Mouse (Mus musculus): ENCODE measurements around the gene Clic6.

Gene Clic6

GRCm38 (mm10) chr16:92523351-92523750 lies 37.8 kb downstream of the Clic6 start:
- DNase-seq (ENCODE audit: low spot score in 2 of 2): no peak

DNA sequence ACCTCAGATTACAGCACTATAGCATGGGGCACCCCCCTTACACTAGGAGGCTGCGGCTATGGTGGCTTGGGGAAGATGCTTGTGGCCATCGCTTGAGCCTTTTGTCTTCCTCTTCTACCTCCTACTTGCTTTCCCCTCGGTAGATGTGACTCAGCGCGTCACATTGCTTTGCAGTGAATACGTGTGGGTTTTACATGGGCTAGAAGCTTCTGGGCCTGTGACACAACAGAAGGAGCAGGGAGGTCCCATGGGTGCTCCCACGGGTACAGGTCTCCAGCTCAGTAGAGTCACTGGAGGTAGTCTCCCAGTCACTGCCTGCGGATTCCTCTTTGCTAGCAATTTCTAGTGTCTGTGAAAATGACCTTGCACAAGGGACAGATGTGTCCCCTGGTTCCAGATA lies 39.1 kb downstream of the Clic6 start:
- no peak for DNase-seq (ENCODE audit: low spot score in 2 of 2)

DNA sequence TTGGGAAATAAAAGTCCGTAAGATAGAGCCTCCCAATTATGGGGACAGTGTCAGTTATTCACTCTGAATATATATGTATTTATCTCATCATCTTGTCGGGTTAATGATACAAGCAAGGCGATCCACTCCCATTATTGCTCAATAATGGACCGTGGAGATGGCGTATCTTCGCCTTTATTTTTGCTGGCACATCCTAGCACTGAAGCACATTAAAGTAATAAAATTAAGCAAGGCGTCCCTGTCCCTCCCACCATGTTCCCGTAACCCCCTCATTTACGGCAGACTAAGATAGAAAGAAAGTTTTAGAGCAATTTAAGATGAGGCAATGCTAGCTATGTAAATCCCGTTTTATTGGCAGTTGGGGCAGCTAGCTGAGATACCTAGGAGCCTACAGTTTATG lies 40.4 kb downstream of the Clic6 start:
- DNase-seq (ENCODE audit: low spot score in 2 of 2): no peak

- DNase-seq (ENCODE audit: low spot score in 2 of 2): no peak
Measured at GRCm38 (mm10) chr16:92535258-92535657, 49.7 kb downstream of the Clic6 start.

DNA sequence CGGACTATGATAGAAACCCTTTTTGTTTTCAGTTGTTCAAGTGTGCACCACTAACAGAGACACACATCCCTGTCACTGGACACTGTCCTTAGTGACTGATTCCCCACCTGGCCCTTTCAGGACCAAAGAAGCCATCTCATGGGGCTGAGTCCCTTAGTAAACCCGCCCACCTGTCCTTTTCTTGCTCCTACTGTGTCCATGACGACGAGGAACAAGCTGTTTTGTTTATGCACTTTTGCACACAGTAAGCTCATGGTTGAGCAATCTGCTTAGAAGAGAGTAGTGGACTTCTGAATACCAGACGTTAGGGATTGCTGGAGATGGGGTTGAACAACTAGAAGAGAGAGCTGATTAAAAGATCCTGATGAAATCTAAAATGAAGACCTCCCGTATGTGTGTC lies 52.8 kb downstream of the Clic6 start:
- DNase-seq (ENCODE audit: low spot score in 2 of 2): no peak

GRCm38 (mm10) chr16:92544264-92544663 lies 58.7 kb downstream of the Clic6 start:
- peak in 1 of 2 experiments; percentile 4 for DNase-seq (ENCODE audit: low spot score in 2 of 2)

DNA sequence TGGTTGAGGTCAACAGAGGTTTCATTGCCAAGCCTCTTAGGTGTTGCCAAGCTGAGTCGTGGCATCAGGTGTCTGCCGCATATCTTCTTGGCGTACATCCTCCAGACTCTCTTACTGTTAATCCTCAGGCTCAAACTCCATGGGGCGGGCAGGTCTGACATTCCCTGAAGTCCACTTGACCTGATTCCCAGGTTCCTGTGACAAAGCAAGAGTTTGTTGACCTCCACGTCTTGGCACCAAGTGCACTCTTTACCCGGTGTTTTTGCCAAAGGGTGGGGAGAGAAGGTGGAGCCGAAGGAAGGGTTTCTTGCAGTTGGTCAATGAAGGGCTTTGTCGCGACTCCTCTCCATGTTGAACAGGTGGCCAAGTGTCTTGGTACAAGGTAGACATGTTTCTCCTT lies 63.1 kb downstream of the Clic6 start:
- no peak for DNase-seq (ENCODE audit: low spot score in 2 of 2)

DNA sequence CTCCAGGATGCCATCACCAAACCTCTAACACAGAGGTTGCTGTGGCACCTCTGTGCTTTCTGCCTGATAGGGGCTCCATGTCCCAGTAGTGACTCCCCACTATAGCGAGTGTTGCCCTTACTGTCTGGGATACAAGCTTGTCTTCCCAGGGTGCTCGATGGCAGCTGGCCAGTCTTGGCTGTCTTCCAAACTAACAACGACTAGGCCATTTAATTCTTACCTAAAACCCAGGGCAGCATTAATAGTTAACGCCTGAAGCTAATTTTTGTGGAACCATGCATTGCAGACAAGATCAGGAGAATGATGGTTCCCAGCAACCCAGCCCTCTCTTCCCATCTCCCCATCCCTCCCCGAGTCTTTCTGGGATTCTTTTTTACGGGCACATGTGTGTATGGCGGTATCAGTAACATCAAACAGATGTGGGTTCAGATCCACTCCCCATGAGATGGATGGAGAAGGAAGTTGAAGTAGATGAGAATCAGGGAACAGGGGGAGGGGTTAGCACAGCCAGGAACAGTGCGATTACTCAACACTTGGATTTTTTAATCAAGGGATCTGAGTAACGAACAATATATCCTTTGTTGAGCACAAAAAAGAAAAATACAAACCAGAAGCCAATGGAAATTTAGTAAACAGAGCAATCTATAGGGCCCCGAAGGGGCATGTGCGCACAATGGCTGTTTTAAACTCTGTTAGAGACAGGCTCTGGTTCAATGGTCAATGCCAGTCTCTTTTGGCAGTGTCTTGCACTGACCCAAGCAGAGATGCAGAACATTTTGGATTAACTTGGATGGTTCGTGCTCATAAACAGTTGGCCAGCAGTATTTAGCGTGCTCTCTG lies 66.0 kb downstream of the Clic6 start:
- no peak for DNase-seq (ENCODE audit: low spot score in 2 of 2)

DNA sequence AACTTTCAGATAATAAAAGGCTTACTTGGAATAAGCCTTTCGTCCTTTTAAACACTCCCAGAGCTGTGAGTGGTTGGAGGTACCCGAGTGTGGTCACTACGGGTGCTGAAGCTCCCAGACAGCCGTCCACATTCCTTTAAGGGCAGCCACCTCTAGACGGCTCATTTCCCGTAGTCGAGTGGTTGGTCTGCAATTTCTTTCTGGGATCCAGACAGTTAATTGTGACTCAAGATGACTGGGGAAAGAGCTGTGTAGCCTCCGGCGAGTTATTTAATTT lies 66.5 kb downstream of the Clic6 start:
- no peak for DNase-seq (ENCODE audit: low spot score in 2 of 2)

DNA sequence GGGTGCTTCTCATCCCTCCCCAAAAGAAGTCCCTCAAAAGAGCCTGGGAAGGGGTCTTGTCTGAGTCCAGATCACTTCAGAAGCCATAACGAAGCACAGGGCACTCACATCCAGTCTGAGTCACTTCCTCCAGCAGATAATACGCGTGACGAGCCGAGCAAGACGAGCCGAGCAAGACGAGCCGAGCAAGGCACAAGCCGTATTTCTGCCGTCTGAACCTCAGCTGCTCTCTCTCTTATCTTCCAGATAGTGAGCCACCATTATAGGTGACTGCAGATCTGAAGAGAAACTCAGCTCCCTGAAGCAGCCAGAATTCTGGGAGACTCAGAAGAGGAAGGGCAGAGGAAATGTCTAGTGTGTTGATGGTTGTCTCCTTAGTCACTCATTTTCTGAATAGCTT lies 67.3 kb downstream of the Clic6 start:
- no peak for DNase-seq (ENCODE audit: low spot score in 2 of 2)

- no peak for DNase-seq (ENCODE audit: low spot score in 2 of 2)
Measured at GRCm38 (mm10) chr16:92555051-92555450, 69.5 kb downstream of the Clic6 start.

DNA sequence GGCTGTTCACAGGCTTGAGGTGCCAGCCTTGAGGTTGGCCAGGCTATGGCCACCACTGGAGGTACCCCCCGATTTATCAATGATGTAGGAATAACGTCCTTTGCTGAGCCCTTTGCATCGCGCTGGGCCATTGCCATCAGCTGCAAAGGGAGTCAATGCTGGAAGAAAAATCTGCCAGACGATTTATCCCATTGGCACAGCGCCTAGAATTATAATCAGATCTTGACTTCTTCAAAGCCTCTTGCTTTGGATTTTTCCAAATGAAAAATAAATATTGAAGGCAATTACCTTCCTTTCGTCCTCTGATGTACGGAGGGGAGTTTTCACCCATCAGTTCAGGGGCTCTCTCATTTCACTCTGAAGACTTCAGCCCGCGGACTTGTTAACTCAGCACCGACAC lies 79.8 kb downstream of the Clic6 start:
- no peak for DNase-seq (ENCODE audit: low spot score in 2 of 2)

DNA sequence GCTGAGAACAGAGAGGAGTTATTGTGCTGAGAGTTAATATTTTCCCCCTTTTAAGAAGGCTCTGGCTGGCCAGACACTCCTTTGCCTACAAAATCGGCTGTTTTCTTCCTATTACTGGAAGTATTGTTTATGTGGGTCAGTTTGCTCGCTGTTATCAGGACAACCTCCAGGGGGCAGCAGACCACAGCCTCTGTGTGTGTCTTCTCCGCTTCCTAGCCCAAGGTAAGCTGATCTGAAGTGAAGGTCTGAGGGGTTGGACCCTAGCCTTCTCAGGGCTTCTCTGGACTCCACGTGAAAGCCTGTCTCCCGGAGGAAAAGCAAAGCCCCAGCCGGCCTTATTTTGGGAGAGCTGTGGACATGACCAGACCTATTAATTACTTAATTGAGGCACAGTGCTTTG lies 80.2 kb downstream of the Clic6 start:
- DNase-seq (ENCODE audit: low spot score in 2 of 2): peak; percentile 7 to 71

GRCm38 (mm10) chr16:92566146-92566545 lies 80.6 kb downstream of the Clic6 start:
- no peak for DNase-seq (ENCODE audit: low spot score in 2 of 2)

- no peak for DNase-seq (ENCODE audit: low spot score in 2 of 2)
Measured at GRCm38 (mm10) chr16:92571246-92571645, 85.7 kb downstream of the Clic6 start.

GRCm38 (mm10) chr16:92573193-92573592 lies 87.7 kb downstream of the Clic6 start:
- DNase-seq (ENCODE audit: low spot score in 2 of 2): no peak

DNA sequence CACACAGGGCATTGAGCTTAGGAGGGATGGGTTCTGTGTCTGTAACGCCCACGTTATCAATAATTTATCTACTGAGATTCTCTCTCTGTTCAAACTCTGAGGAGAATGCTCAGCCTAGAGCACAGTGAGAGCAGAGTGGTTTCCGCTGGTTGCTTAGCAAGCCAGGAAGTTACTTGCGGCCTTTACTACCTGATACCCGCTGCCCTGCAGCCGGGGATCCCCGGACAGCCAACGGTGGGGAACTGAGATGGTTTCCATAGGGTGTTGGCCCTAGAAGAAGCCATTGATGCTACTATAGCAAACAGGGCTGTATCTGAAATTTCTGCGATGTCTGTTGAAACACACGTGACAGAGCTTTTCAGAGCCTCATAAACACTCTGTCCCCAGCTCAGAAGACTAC lies 90.3 kb downstream of the Clic6 start:
- DNase-seq (ENCODE audit: low spot score in 2 of 2): no peak

GRCm38 (mm10) chr16:92577381-92577780 lies 91.8 kb downstream of the Clic6 start:
- DNase-seq (ENCODE audit: low spot score in 2 of 2): no peak

DNA sequence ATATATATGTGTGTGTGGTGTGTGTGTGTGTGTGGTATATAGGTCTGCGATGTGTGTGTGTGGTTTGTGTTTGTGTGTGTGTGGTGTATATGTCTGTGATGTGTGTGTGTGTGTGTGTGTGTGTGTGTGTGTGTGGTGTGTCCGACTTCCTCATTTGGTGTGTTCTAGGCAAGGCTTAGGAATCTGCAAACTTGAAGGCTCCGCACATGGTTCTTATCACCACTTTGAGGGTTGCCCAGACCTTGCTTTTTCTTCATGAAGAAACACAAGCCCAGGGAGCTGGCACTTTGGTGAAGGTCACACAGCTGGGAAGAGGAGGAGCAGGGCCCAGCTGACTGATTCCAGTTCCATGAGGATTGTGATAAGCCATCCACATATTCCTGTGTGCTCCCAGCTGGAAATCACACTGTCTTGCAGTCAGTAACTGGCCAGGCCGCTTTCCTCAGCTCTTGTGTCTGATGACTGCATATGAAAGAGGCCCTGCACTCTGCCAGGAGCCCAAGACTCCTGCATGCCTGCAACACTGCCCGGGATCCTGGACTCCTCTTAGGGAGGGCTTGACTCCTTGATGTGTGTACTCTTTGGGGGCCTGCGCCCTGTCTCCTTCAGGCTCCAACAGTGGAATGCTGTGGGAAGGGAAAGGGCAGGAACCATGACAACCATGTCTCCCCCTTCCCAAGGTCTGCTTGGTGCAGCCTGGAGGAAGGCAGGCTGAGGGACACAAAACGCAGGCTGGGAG lies 93.5 kb downstream of the Clic6 start:
- DNase-seq (ENCODE audit: low spot score in 2 of 2): no peak

GRCm38 (mm10) chr16:92580981-92581380 lies 95.4 kb downstream of the Clic6 start:
- no peak for DNase-seq (ENCODE audit: low spot score in 2 of 2)

GRCm38 (mm10) chr16:92581767-92582166 lies 96.2 kb downstream of the Clic6 start:
- no peak for DNase-seq (ENCODE audit: low spot score in 2 of 2)

DNA sequence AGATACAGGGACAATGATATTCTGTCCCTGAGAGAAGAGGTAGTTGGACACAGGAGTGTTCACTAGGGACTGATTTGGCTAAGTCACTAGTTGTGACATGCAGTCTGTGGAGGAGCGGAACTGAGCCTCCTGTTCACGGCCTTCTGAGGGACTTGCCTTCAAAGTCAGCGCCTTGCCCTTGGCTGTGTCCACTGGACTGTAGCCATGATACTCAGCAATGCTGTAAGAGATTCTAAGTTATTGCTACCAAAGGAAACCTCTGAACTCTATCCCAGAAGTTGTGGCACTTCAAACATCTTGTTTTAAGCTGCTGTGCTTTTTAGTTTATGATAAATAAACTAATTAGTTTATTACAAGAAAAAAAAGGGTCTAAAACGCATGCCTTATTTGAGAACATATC lies 102.3 kb downstream of the Clic6 start:
- DNase-seq (ENCODE audit: low spot score in 2 of 2): no peak

All from heart, adult 9 months (tissue).